Mouse (Mus musculus) C2C12 (cell line): ENCODE results near the gene Mbnl1.

Experiments
- CTCF ChIP-seq: IDR thresholded peaks from one replicate; pipeline ENCODE4 v1.5.1; 2011; ENCODE audit not compliant: control insufficient read depth, insufficient read depth, insufficient read length
- FOSL1 ChIP-seq: IDR thresholded peaks from one replicate; pipeline ENCODE4 v1.8.0; 2011; ENCODE audit warnings: mild to moderate bottlenecking, low read length; ENCODE audit not compliant: poor library complexity, insufficient read depth, severe bottlenecking
- MYOD1 ChIP-seq: IDR thresholded peaks from one replicate; pipeline ENCODE4 v1.6.1; 2011; ENCODE audit warnings: low read depth; ENCODE audit not compliant: control insufficient read depth, insufficient read length
- MYOG ChIP-seq: IDR thresholded peaks from one replicate; pipeline ENCODE4 v1.6.1; 2011; ENCODE audit not compliant: control insufficient read depth, insufficient read length; ENCODE audit errors: extremely low read depth

- no peak for TF ChIP-seq CTCF
- TF ChIP-seq MYOG, result no peak
- no peak for TF ChIP-seq MYOD1
- TF ChIP-seq FOSL1, result no peak
Observed at GRCm38 (mm10) chr3:60620236-60620635, 147.6 kb downstream of the Mbnl1 start.
